Mouse (Mus musculus) layer of hippocampus, postnatal 25 days (tissue): ENCODE data around the gene Slc9a9. TPM values are rescaled to one million over a fixed set of nuclear protein-coding genes. Genes with fewer than 3 reads are reported as not detected.

Experiments used
- DNase-seq, 2 experiments: peaks; one replicate each; pipeline ENCODE4 v3.0.0; 2022; ENCODE audit warnings: mixed read lengths in 2 of 2, low spot score in 1 of 2; ENCODE audit errors: extremely low spot score in 1 of 2
- total RNA-seq, 2 experiments: library from RNA; stranded (reverse); gene quantifications; 2 replicates each; pipeline ENCODE4 v1.2.3; 2021

Slc9a9 gene
- total RNA-seq, 2 experiments from 2014 or later: 12.3 to 18.0 TPM

GRCm38 (mm10) chr9:94727457-94727856, 57.7 kb downstream of the Slc9a9 start:
- no peak for DNase-seq

GRCm38 (mm10) chr9:94730396-94730795, 60.7 kb downstream of the Slc9a9 start:
- DNase-seq: no peak

GRCm38 (mm10) chr9:94732136-94732535, 62.4 kb downstream of the Slc9a9 start:
- DNase-seq: no peak

- DNase-seq: no peak
Observed at GRCm38 (mm10) chr9:94732599-94733287, 63.0 kb downstream of the Slc9a9 start.

- no peak for DNase-seq
Observed at GRCm38 (mm10) chr9:94734320-94734719, 64.6 kb downstream of the Slc9a9 start.

GRCm38 (mm10) chr9:94737226-94737625, 67.5 kb downstream of the Slc9a9 start:
- DNase-seq: no peak

- DNase-seq: peak; percentile 55 to 80
Observed at GRCm38 (mm10) chr9:94738555-94739427, 69.1 kb downstream of the Slc9a9 start.

- no peak for DNase-seq
Observed at GRCm38 (mm10) chr9:94740841-94741240, 71.1 kb downstream of the Slc9a9 start.

GRCm38 (mm10) chr9:94743291-94743690, 73.6 kb downstream of the Slc9a9 start:
- DNase-seq: no peak

- no peak for DNase-seq
Observed at GRCm38 (mm10) chr9:94748503-94748902, 78.8 kb downstream of the Slc9a9 start.

GRCm38 (mm10) chr9:94750187-94750586, 80.5 kb downstream of the Slc9a9 start:
- DNase-seq: no peak

- no peak for DNase-seq
Observed at GRCm38 (mm10) chr9:94750935-94751637, 81.4 kb downstream of the Slc9a9 start.

- no peak for DNase-seq
Observed at GRCm38 (mm10) chr9:94751638-94752021, 81.9 kb downstream of the Slc9a9 start.

- no peak for DNase-seq
Observed at GRCm38 (mm10) chr9:94752121-94752520, 82.4 kb downstream of the Slc9a9 start.

GRCm38 (mm10) chr9:94759904-94760303, 90.2 kb downstream of the Slc9a9 start:
- no peak for DNase-seq

- no peak for DNase-seq
Observed at GRCm38 (mm10) chr9:94768114-94768513, 98.4 kb downstream of the Slc9a9 start.

- no peak for DNase-seq
Observed at GRCm38 (mm10) chr9:94768524-94768923, 98.8 kb downstream of the Slc9a9 start.

- no peak for DNase-seq
Observed at GRCm38 (mm10) chr9:94773357-94773756, 103.6 kb downstream of the Slc9a9 start.

- DNase-seq: no peak
Observed at GRCm38 (mm10) chr9:94788261-94788660, 118.6 kb downstream of the Slc9a9 start.

- DNase-seq: no peak
Observed at GRCm38 (mm10) chr9:94790966-94791365, 121.3 kb downstream of the Slc9a9 start.

- DNase-seq: no peak
Observed at GRCm38 (mm10) chr9:94803073-94803472, 133.4 kb downstream of the Slc9a9 start.
